Mouse (Mus musculus): ENCODE measurements around the gene Prdm10.

GRCm38 (mm10) chr9:31266013-31266659 is 14.2 kb upstream of the Prdm10 start:
- TF ChIP-seq CTCF (IDR thresholded peaks at IDR 0.05; ENCODE audit: extremely low read depth, insufficient read length, insufficient replicate concordance, low read depth, low read length) (no peak), POLR2A (IDR thresholded peaks at IDR 0.05; ENCODE audit: low read depth, low read length) (no peak)

All from small intestine, adult 2 months (tissue).